Mouse (Mus musculus) olfactory bulb, adult 2 months (tissue): Measurements from ENCODE around the gene Gdpd1.

Source experiments
- CTCF ChIP-seq: fragments of 200-500 bp; IDR thresholded peaks from 2 replicates; pipeline ENCODE4 v1.5.1; 2012; ENCODE audit warnings: low read depth, mild to moderate bottlenecking, low read length, moderate library complexity; ENCODE audit not compliant: insufficient read depth
- POLR2A ChIP-seq: fragments of 200-500 bp; IDR thresholded peaks from 2 replicates; pipeline ENCODE4 v1.6.1; 2012; ENCODE audit warnings: mild to moderate bottlenecking, low read depth, low read length, moderate library complexity; ENCODE audit not compliant: insufficient read depth

DNA sequence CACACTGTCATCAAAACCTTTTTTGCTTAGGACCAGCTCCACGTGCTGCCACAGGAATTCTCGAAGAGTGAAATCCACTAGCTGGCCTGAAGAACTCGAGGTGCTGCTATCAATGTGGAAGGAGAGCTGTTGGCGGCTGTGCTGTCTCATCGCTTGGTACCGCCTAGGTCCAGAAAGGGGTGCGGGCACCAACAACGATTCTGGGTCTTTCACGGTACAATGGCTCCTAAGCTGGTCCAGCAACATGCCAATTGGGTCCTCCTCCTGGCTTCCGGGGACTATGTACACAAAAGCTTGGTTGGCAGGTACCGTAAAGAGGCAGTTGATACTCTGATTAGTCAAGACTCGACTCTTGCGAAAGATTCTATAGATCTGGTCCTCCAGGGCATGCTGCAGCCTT, 11.6 kb upstream of the Gdpd1 start:
- TF ChIP-seq CTCF (no peak), POLR2A (no peak)
